Mouse (Mus musculus) cerebellum, adult 11-12 months (tissue): ENCODE results near the gene Pcx.

Experiments
- DNase-seq: peaks from one replicate; pipeline ENCODE4 v3.0.0; 2022

Pcx gene

GRCm38 (mm10) chr19:4589081-4589480 lies 78.8 kb downstream of the Pcx start:
- DNase-seq, result no peak

GRCm38 (mm10) chr19:4590025-4590424 lies 79.8 kb downstream of the Pcx start:
- DNase-seq, result no peak

- no peak for DNase-seq
Observed at GRCm38 (mm10) chr19:4593792-4594522, 83.7 kb downstream of the Pcx start.

- no peak for DNase-seq
Observed at GRCm38 (mm10) chr19:4596071-4596470, 85.8 kb downstream of the Pcx start.

GRCm38 (mm10) chr19:4602459-4602858 lies 92.2 kb downstream of the Pcx start:
- DNase-seq, result no peak

- DNase-seq, result peak; percentile 45
Observed at GRCm38 (mm10) chr19:4603801-4604723, 93.8 kb downstream of the Pcx start.

GRCm38 (mm10) chr19:4605654-4606053 lies 95.4 kb downstream of the Pcx start:
- DNase-seq, result no peak

- DNase-seq, result no peak
Observed at GRCm38 (mm10) chr19:4607406-4607805, 97.1 kb downstream of the Pcx start.

GRCm38 (mm10) chr19:4608511-4608910 lies 98.2 kb downstream of the Pcx start:
- DNase-seq, result no peak

GRCm38 (mm10) chr19:4610109-4610508 lies 99.8 kb downstream of the Pcx start:
- DNase-seq, result no peak

- peak; percentile 57 for DNase-seq
Observed at GRCm38 (mm10) chr19:4612181-4612961, 102.1 kb downstream of the Pcx start.

- DNase-seq, result peak; percentile 55
Observed at GRCm38 (mm10) chr19:4613464-4614304, 103.4 kb downstream of the Pcx start.

GRCm38 (mm10) chr19:4614305-4615150 lies 104.3 kb downstream of the Pcx start:
- DNase-seq, result peak; percentile 70

- DNase-seq, result peak; percentile 91
Observed at GRCm38 (mm10) chr19:4615151-4616093, 105.2 kb downstream of the Pcx start, which contains the start of gene Lrfn4. TSS of gene Lrfn4 (minus strand) at chr19:4615667.

- DNase-seq, result peak; percentile 64
Observed at GRCm38 (mm10) chr19:4616546-4616945, 106.3 kb downstream of the Pcx start.

- peak; percentile 41 for DNase-seq
Observed at GRCm38 (mm10) chr19:4618183-4618582, 107.9 kb downstream of the Pcx start.

- peak; percentile 53 for DNase-seq
Observed at GRCm38 (mm10) chr19:4619461-4619860, 109.2 kb downstream of the Pcx start.

- peak; percentile 13 for DNase-seq
Observed at GRCm38 (mm10) chr19:4620721-4621120, 110.4 kb downstream of the Pcx start.

GRCm38 (mm10) chr19:4622780-4623179 lies 112.5 kb downstream of the Pcx start:
- DNase-seq, result peak; percentile 17

- peak; percentile 44 for DNase-seq
Observed at GRCm38 (mm10) chr19:4623419-4623818, 113.1 kb downstream of the Pcx start.
